Mouse (Mus musculus) liver, adult 2 months (tissue): Measurements from ENCODE around the gene Wnk2. TPM values are rescaled to one million over a fixed set of nuclear protein-coding genes. Genes with fewer than 3 reads are reported as not detected.

ENCODE experiments used
- DNase-seq: peaks from one replicate; pipeline ENCODE4 v3.0.0-alpha.2; 2011; ENCODE audit warnings: low read depth, low spot score; ENCODE audit errors: extremely low read depth
- H3K27ac ChIP-seq: fragments of 200-500 bp; replicated peaks from 2 replicates; pipeline ENCODE4 v1.5.1; 2012; ENCODE audit warnings: low read depth, mild to moderate bottlenecking, control low read depth, inconsistent platforms, low read length; ENCODE audit not compliant: insufficient read depth
- H3K27me3 ChIP-seq: fragments of 200-500 bp; 2 replicates; pipeline ENCODE4 v1.6.1; 2012; ENCODE audit warnings: mild to moderate bottlenecking, moderate library complexity, low read length, inconsistent platforms; ENCODE audit not compliant: control insufficient read depth, insufficient read depth
- H3K36me3 ChIP-seq: fragments of 200-500 bp; 2 replicates; pipeline ENCODE4 v1.6.1; 2012; ENCODE audit warnings: low read length, inconsistent platforms; ENCODE audit not compliant: control insufficient read depth, insufficient read depth
- H3K4me1 ChIP-seq: fragments of 200-500 bp; 2 replicates; pipeline ENCODE4 v1.6.1; 2011; ENCODE audit warnings: low read length; ENCODE audit not compliant: control insufficient read depth, insufficient read depth
- H3K4me3 ChIP-seq: fragments of 200-500 bp; 2 replicates; pipeline ENCODE4 v1.5.1; 2011; ENCODE audit warnings: low read depth, mild to moderate bottlenecking, control low read depth, low read length, moderate library complexity; ENCODE audit not compliant: insufficient read depth
- H3K79me2 ChIP-seq: fragments of 200-500 bp; 2 replicates; pipeline ENCODE4 v1.6.1; 2012; ENCODE audit warnings: inconsistent platforms, mild to moderate bottlenecking, low read length, moderate library complexity; ENCODE audit not compliant: control insufficient read depth, insufficient read depth
- H3K9ac ChIP-seq: fragments of 200-500 bp; 2 replicates; pipeline ENCODE4 v1.6.1; 2012; ENCODE audit warnings: low read depth, mild to moderate bottlenecking, control low read depth, inconsistent platforms, low read length
- CTCF ChIP-seq: fragments of 200-500 bp; IDR thresholded peaks from 2 replicates; pipeline ENCODE4 v1.5.1; 2011; ENCODE audit warnings: low read depth, low read length, control low read depth
- POLR2A ChIP-seq: fragments of 200-500 bp; IDR thresholded peaks from 2 replicates; pipeline ENCODE4 v1.6.1; 2011; ENCODE audit warnings: low read length, control low read depth; ENCODE audit not compliant: insufficient read depth; ENCODE audit errors: extremely low read depth
- WGBS: fragments of 180-500 bp; shearing (Covaris S2); methylation state at CpG from one replicate; pipeline ENCODE4 v1.1.7; 2018; 5-methylcytosine and 5-hydroxymethylcytosine counted together
- polyA plus RNA-seq: library from polyadenylated mRNA; depleted of rRNA; stranded (reverse); fragments of >200 nt; gene quantifications from 2 replicates; pipeline ENCODE4 v1.2.3, GENCODE M21; 2012; rRNA removed
- total RNA-seq: library from RNA; depleted of rRNA; stranded (reverse); fragments of >200 nt; gene quantifications from 2 replicates; pipeline ENCODE4 v1.2.3, GENCODE M21; 2014; rRNA removed

The Wnk2 gene
- total RNA-seq (0.07 and 0.09 TPM in 2 replicates), polyA plus RNA-seq (0.15 and 0.16 TPM in 2 replicates)

- H3K9ac ChIP-seq, result peak within 1 kb of the TSS; percentile 65
- no peak for TF ChIP-seq CTCF
- TF ChIP-seq POLR2A, result no peak
- H3K4me3 ChIP-seq, result peak within 1 kb of the TSS; percentile 68
- WGBS, result under 1% methylated on average over 40 of the region's 43 CpGs
- H3K27ac ChIP-seq, result no peak within 1 kb of the TSS
- peak; percentile 10 for DNase-seq
- no peaks in the 10 kb centered on the region for H3K79me2 ChIP-seq
- peaks cover 21% of the 10 kb centered on the region for H3K27me3 ChIP-seq
- H3K36me3 ChIP-seq, result no peaks in the 10 kb centered on the region
- H3K4me1 ChIP-seq, result peaks cover 2% of the 10 kb centered on the region; the same call in 1 of the 2 replicates
Measured at GRCm38 (mm10) chr13:49147858-49148226, at the start of gene Wnk2. Gene Wnk2, minus strand, starts transcription at chr13:49148014.

DNA sequence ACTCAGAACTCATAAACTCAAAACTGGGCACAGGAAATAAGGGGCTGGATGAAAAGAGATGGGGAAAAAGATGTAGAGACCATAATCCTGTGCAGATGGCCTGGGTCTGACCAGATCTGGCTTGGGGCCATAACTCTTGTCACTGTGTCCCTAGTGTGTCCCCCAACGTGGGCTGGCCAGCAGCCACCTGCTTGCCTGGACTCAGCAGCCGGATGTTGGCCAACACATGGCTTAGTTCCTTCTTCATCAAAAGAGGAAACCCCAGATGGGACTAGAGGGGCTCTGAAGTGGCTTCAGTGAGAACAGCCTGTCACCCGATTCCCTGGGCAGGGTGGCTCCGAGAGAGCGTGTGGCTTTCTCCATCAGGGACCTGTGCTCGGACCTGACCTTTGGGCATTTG, 49.0 kb upstream of the Wnk2 start:
- peak overlapping the region; percentile 22; the same call in 1 of the 2 replicates for H3K27ac ChIP-seq
- no peaks in the 10 kb centered on the region for H3K27me3 ChIP-seq
- TF ChIP-seq CTCF (no peak), POLR2A (no peak)
- no peak overlapping the region for H3K4me3 ChIP-seq
- WGBS, result 68% methylated on average over 6 of the region's 6 CpGs
- H3K9ac ChIP-seq, result no peak overlapping the region
- H3K36me3 ChIP-seq, result peaks cover 15% of the 10 kb centered on the region
- peaks cover 8% of the 10 kb centered on the region for H3K79me2 ChIP-seq
- no peak for DNase-seq
- peaks cover 10% of the 10 kb centered on the region for H3K4me1 ChIP-seq

GRCm38 (mm10) chr13:49196211-49196610, 48.4 kb upstream of the Wnk2 start:
- no peak for TF ChIP-seq CTCF
- TF ChIP-seq POLR2A, result no peak
- no peak for DNase-seq
- no peak overlapping the region for H3K9ac ChIP-seq
- peaks cover 15% of the 10 kb centered on the region for H3K36me3 ChIP-seq
- peaks cover 16% of the 10 kb centered on the region for H3K4me1 ChIP-seq
- no peak overlapping the region for H3K4me3 ChIP-seq
- H3K27ac ChIP-seq, result no peak overlapping the region
- peaks cover 13% of the 10 kb centered on the region for H3K79me2 ChIP-seq
- WGBS, result 83% methylated on average over 5 of the region's 5 CpGs
- H3K27me3 ChIP-seq, result no peaks in the 10 kb centered on the region

DNA sequence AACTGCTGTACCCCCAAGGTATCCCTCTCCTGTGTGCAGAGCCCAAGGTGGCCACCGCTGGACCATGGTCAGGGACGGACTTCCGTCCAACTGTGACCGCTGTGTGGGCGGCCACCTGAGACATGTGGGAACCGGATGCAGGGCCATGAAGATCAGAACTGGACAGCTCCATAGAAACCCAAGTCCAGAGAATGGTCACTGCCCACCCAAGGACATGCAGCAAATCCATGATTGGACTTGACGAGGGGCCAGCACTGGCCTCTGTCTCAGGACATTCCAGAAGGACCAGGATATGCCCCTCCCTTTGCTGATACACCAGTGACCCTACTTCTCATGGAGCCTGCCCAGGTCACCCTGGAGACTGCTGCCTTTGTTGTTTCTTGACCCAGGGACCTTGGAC, 47.8 kb upstream of the Wnk2 start:
- Histone ChIP-seq H3K4me3 (no peak overlapping the region), H3K27ac (no peak overlapping the region), H3K4me1 (peaks cover 20% of the 10 kb centered on the region), H3K9ac (no peak overlapping the region), H3K79me2 (peaks cover 14% of the 10 kb centered on the region), H3K36me3 (peaks cover 15% of the 10 kb centered on the region), H3K27me3 (no peaks in the 10 kb centered on the region)
- 73% methylated on average over 7 of the region's 7 CpGs for WGBS
- TF ChIP-seq POLR2A (no peak), CTCF (no peak)
- no peak for DNase-seq

DNA sequence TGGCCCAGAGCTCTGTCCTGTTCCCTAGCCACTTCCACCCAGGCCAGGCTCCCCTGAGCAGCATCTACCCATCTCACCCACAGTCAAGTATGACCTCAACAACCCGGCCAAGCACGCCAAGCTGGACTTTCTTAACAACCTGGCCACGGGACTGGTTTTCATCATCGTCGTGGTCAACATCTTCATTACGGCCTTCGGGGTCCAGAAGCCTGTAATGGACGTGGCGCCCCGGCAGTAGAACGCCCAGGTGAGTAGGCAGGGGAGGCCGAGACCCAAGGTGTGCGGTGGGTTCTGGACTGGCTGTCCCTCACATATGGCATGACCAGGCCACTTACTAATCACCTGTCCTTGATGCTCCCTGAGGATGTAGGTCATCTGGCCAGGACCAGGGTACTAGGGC, 47.0 kb upstream of the Wnk2 start:
- Histone ChIP-seq H3K4me3 (no peak overlapping the region), H3K36me3 (peaks cover 15% of the 10 kb centered on the region), H3K27ac (no peak overlapping the region), H3K9ac (no peak overlapping the region), H3K79me2 (peaks cover 14% of the 10 kb centered on the region), H3K4me1 (peaks cover 25% of the 10 kb centered on the region), H3K27me3 (no peaks in the 10 kb centered on the region)
- WGBS, result 91% methylated on average over 13 of the region's 13 CpGs
- DNase-seq, result no peak
- TF ChIP-seq POLR2A, result no peak
- TF ChIP-seq CTCF, result no peak

DNA sequence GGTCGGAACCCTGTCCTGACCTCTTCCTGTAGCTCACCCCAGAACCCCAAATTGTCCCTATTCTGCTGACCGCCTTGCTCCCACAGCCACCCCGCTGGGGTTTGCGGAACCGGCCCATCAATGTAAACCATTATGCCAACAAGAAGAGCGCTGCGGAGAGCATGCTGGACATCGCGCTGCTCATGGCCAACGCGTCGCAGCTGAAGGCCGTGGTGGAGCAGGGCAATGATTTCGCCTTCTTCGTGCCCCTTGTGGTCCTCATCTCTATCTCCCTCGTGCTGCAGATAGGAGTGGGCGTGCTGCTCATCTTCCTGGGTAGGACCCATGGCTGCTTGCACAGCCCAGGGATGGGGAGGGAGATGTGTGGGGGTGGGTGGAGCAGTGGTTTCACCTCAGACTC, 45.8 kb upstream of the Wnk2 start:
- TF ChIP-seq CTCF (no peak), POLR2A (no peak)
- H3K9ac ChIP-seq, result no peak overlapping the region
- peaks cover 32% of the 10 kb centered on the region for H3K4me1 ChIP-seq
- peaks cover 15% of the 10 kb centered on the region for H3K36me3 ChIP-seq
- peaks cover 14% of the 10 kb centered on the region for H3K79me2 ChIP-seq
- no peak for DNase-seq
- H3K27ac ChIP-seq, result no peak overlapping the region
- WGBS, result 96% methylated on average over 17 of the region's 17 CpGs
- H3K27me3 ChIP-seq, result no peaks in the 10 kb centered on the region
- no peak overlapping the region for H3K4me3 ChIP-seq
